Mouse (Mus musculus) adrenal gland, adult 18-20 months (tissue): Measurements from ENCODE around the gene Klf5. TPM values are rescaled to one million over a fixed set of nuclear protein-coding genes. Genes with fewer than 3 reads are reported as not detected.

ENCODE experiments used
- DNase-seq, 2 experiments: peaks; one replicate each; pipeline ENCODE4 v3.0.0; 2021 to 2022; ENCODE audit warnings: low spot score in 2 of 2
- total RNA-seq, 2 experiments: library from RNA; stranded (reverse); gene quantifications; 1 replicate in 1 of 2; 2 replicates in 1 of 2; pipeline ENCODE4 v1.2.3; 2021

The Klf5 gene
- total RNA-seq, 2 experiments from 2014 or later: 5.3 to 8.0 TPM

GRCm38 (mm10) chr14:99364007-99364784 lies 65.7 kb downstream of the Klf5 start:
- no peak for DNase-seq

Other genes starting within 250 kb of the Klf5 start
- gene Pibf1, start 199.3 kb upstream of the Klf5 start, total RNA-seq: 1 to 10 TPM; 7.2 to 8.0 TPM
- 10 to 100 TPM; 19.8 to 24.6 TPM for gene Dis3, start 198.9 kb upstream of the Klf5 start, total RNA-seq